Mouse (Mus musculus): ENCODE data around the gene Desi1. TPM values are rescaled to one million over a fixed set of nuclear protein-coding genes. Genes with fewer than 3 reads are reported as not detected.

Gene Desi1
- polyA plus RNA-seq, 1 experiment from 2014 or later = 40.3 TPM

GRCm38 (mm10) chr15:82052544-82052943 is 18.9 kb upstream of the Desi1 start:
- ATAC-seq (replicated peaks; ENCODE audit: low FRiP score) = no peak
- Histone ChIP-seq H3K9ac (ENCODE audit: low read length) (no peak overlapping the region), H3K9me3 (ENCODE audit: control insufficient read depth, low read length) (no peaks in the 10 kb centered on the region), H3K4me3 (ENCODE audit: low read depth, low read length) (no peak overlapping the region), H3K4me2 (ENCODE audit: low read depth, low read length, severe bottlenecking) (no peak overlapping the region), H3K4me1 (replicated peaks; ENCODE audit: control insufficient read depth, insufficient read depth, low read length) (no peaks in the 10 kb centered on the region), H3K36me3 (ENCODE audit: control insufficient read depth, insufficient read depth, low read length) (no peaks in the 10 kb centered on the region), H3K27ac (ENCODE audit: low read depth, low read length) (no peak overlapping the region), H3K27me3 (ENCODE audit: control insufficient read depth, insufficient read depth, low read length) (no peaks in the 10 kb centered on the region)
- WGBS = 74% methylated on average over 5 of the region's 5 CpGs
- no peak for DNase-seq (ENCODE audit: low spot score)

GRCm38 (mm10) chr15:82047080-82047883 is 13.6 kb upstream of the Desi1 start, which contains the start of gene Snu13:
Gene Snu13 (minus strand): TSS chr15:82047598.
- H3K27me3 ChIP-seq (ENCODE audit: control insufficient read depth, insufficient read depth, low read length) = no peaks in the 10 kb centered on the region
- H3K27ac ChIP-seq (ENCODE audit: low read depth, low read length) = peak within 1 kb of the TSS; percentile 37; the same call in 1 of the 2 replicates
- DNase-seq (ENCODE audit: low spot score) = peak; percentile 94
- no peaks in the 10 kb centered on the region for H3K9me3 ChIP-seq (ENCODE audit: control insufficient read depth, low read length)
- H3K4me2 ChIP-seq (ENCODE audit: low read depth, low read length, severe bottlenecking) = peak within 1 kb of the TSS; percentile 92
- peaks cover 6% of the 10 kb centered on the region; the same call in 1 of the 2 replicates for H3K4me1 ChIP-seq (replicated peaks; ENCODE audit: control insufficient read depth, insufficient read depth, low read length)
- no peaks in the 10 kb centered on the region for H3K36me3 ChIP-seq (ENCODE audit: control insufficient read depth, insufficient read depth, low read length)
- under 1% methylated on average over 74 of the region's 74 CpGs for WGBS
- H3K4me3 ChIP-seq (ENCODE audit: low read depth, low read length) = peak within 1 kb of the TSS; percentile 92
- peak within 1 kb of the TSS; percentile 93 for H3K9ac ChIP-seq (ENCODE audit: low read length)
- ATAC-seq (replicated peaks; ENCODE audit: low FRiP score) = peak; percentile 78

GRCm38 (mm10) chr15:82046246-82046891 is 12.7 kb upstream of the Desi1 start:
- WGBS = 4% methylated on average over 26 of the region's 26 CpGs
- no peak overlapping the region for H3K27ac ChIP-seq (ENCODE audit: low read depth, low read length)
- DNase-seq (ENCODE audit: low spot score) = no peak

GRCm38 (mm10) chr15:82044166-82044784 is 10.6 kb upstream of the Desi1 start:
- Histone ChIP-seq H3K27ac (ENCODE audit: low read depth, low read length) (no peak overlapping the region), H3K4me3 (ENCODE audit: low read depth, low read length) (no peak overlapping the region), H3K9me3 (ENCODE audit: control insufficient read depth, low read length) (no peaks in the 10 kb centered on the region), H3K4me1 (replicated peaks; ENCODE audit: control insufficient read depth, insufficient read depth, low read length) (peaks cover 6% of the 10 kb centered on the region; the same call in 1 of the 2 replicates), H3K9ac (ENCODE audit: low read length) (no peak overlapping the region), H3K4me2 (ENCODE audit: low read depth, low read length, severe bottlenecking) (no peak overlapping the region), H3K36me3 (ENCODE audit: control insufficient read depth, insufficient read depth, low read length) (peaks cover 2% of the 10 kb centered on the region; the same call in 1 of the 2 replicates), H3K27me3 (ENCODE audit: control insufficient read depth, insufficient read depth, low read length) (no peaks in the 10 kb centered on the region)
- 97% methylated on average over 7 of the region's 7 CpGs for WGBS
- DNase-seq (ENCODE audit: low spot score) (no peak), ATAC-seq (replicated peaks; ENCODE audit: low FRiP score) (no peak)

More at GRCm38 (mm10) chr15:82046246-82046891, 12.7 kb upstream of the Desi1 start:
- no peaks in the 10 kb centered on the region for H3K36me3 ChIP-seq (ENCODE audit: control insufficient read depth, insufficient read depth, low read length)
- H3K4me3 ChIP-seq (ENCODE audit: low read depth, low read length) = peak overlapping the region; percentile 92
- no peaks in the 10 kb centered on the region for H3K27me3 ChIP-seq (ENCODE audit: control insufficient read depth, insufficient read depth, low read length)
- H3K9me3 ChIP-seq (ENCODE audit: control insufficient read depth, low read length) = no peaks in the 10 kb centered on the region
- peak overlapping the region; percentile 92 for H3K4me2 ChIP-seq (ENCODE audit: low read depth, low read length, severe bottlenecking)
- peaks cover 6% of the 10 kb centered on the region; the same call in 1 of the 2 replicates for H3K4me1 ChIP-seq (replicated peaks; ENCODE audit: control insufficient read depth, insufficient read depth, low read length)
- peak overlapping the region; percentile 93 for H3K9ac ChIP-seq (ENCODE audit: low read length)
- ATAC-seq (replicated peaks; ENCODE audit: low FRiP score) = 0 out of 2 replicates have a peak, but pooled peaks have one; percentile 24

GRCm38 (mm10) chr15:82040650-82041049 is 7.0 kb upstream of the Desi1 start:
- Histone ChIP-seq H3K9ac (ENCODE audit: low read length) (no peak overlapping the region), H3K4me1 (replicated peaks; ENCODE audit: control insufficient read depth, insufficient read depth, low read length) (no peaks in the 10 kb centered on the region), H3K9me3 (ENCODE audit: control insufficient read depth, low read length) (no peaks in the 10 kb centered on the region), H3K27ac (ENCODE audit: low read depth, low read length) (no peak overlapping the region), H3K27me3 (ENCODE audit: control insufficient read depth, insufficient read depth, low read length) (no peaks in the 10 kb centered on the region), H3K36me3 (ENCODE audit: control insufficient read depth, insufficient read depth, low read length) (peaks cover 2% of the 10 kb centered on the region; the same call in 1 of the 2 replicates), H3K4me3 (ENCODE audit: low read depth, low read length) (no peak overlapping the region), H3K4me2 (ENCODE audit: low read depth, low read length, severe bottlenecking) (no peak overlapping the region)
- WGBS = 92% methylated on average over 1 of the region's 1 CpGs
- DNase-seq (ENCODE audit: low spot score) = peak; percentile 75
- ATAC-seq (replicated peaks; ENCODE audit: low FRiP score) = no peak

- 86% methylated on average over 12 of the region's 12 CpGs for WGBS
- H3K27me3 ChIP-seq (ENCODE audit: control insufficient read depth, insufficient read depth, low read length) = no peaks in the 10 kb centered on the region
- DNase-seq (ENCODE audit: low spot score) (no peak), ATAC-seq (replicated peaks; ENCODE audit: low FRiP score) (no peak)
- peaks cover 2% of the 10 kb centered on the region; the same call in 1 of the 2 replicates for H3K36me3 ChIP-seq (ENCODE audit: control insufficient read depth, insufficient read depth, low read length)
- no peak overlapping the region for H3K27ac ChIP-seq (ENCODE audit: low read depth, low read length)
- H3K4me2 ChIP-seq (ENCODE audit: low read depth, low read length, severe bottlenecking) = no peak overlapping the region
- no peak overlapping the region for H3K4me3 ChIP-seq (ENCODE audit: low read depth, low read length)
- no peak overlapping the region for H3K9ac ChIP-seq (ENCODE audit: low read length)
- no peaks in the 10 kb centered on the region for H3K4me1 ChIP-seq (replicated peaks; ENCODE audit: control insufficient read depth, insufficient read depth, low read length)
- no peaks in the 10 kb centered on the region for H3K9me3 ChIP-seq (ENCODE audit: control insufficient read depth, low read length)
Measured at GRCm38 (mm10) chr15:82035904-82036689, 2.4 kb upstream of the Desi1 start.

GRCm38 (mm10) chr15:82032386-82032785 is 1.3 kb downstream of the Desi1 start:
- ATAC-seq (replicated peaks; ENCODE audit: low FRiP score) (no peak), DNase-seq (ENCODE audit: low spot score) (no peak)
- Histone ChIP-seq H3K4me1 (replicated peaks; ENCODE audit: control insufficient read depth, insufficient read depth, low read length) (no peaks in the 10 kb centered on the region), H3K4me3 (ENCODE audit: low read depth, low read length) (no peak overlapping the region), H3K9me3 (ENCODE audit: control insufficient read depth, low read length) (no peaks in the 10 kb centered on the region), H3K36me3 (ENCODE audit: control insufficient read depth, insufficient read depth, low read length) (peaks cover 7% of the 10 kb centered on the region; the same call in 1 of the 2 replicates), H3K9ac (ENCODE audit: low read length) (no peak overlapping the region), H3K4me2 (ENCODE audit: low read depth, low read length, severe bottlenecking) (no peak overlapping the region), H3K27me3 (ENCODE audit: control insufficient read depth, insufficient read depth, low read length) (no peaks in the 10 kb centered on the region), H3K27ac (ENCODE audit: low read depth, low read length) (no peak overlapping the region)
- WGBS = 91% methylated on average over 7 of the region's 7 CpGs

- no peak overlapping the region for H3K4me2 ChIP-seq (ENCODE audit: low read depth, low read length, severe bottlenecking)
- H3K9me3 ChIP-seq (ENCODE audit: control insufficient read depth, low read length) = no peaks in the 10 kb centered on the region
- H3K4me3 ChIP-seq (ENCODE audit: low read depth, low read length) = no peak overlapping the region
- 92% methylated on average over 7 of the region's 7 CpGs for WGBS
- H3K27ac ChIP-seq (ENCODE audit: low read depth, low read length) = no peak overlapping the region
- no peak for DNase-seq (ENCODE audit: low spot score)
- H3K27me3 ChIP-seq (ENCODE audit: control insufficient read depth, insufficient read depth, low read length) = no peaks in the 10 kb centered on the region
- H3K36me3 ChIP-seq (ENCODE audit: control insufficient read depth, insufficient read depth, low read length) = peaks cover 17% of the 10 kb centered on the region
- H3K4me1 ChIP-seq (replicated peaks; ENCODE audit: control insufficient read depth, insufficient read depth, low read length) = no peaks in the 10 kb centered on the region
- no peak for ATAC-seq (replicated peaks; ENCODE audit: low FRiP score)
- H3K9ac ChIP-seq (ENCODE audit: low read length) = no peak overlapping the region
Measured at GRCm38 (mm10) chr15:82027726-82028125, 5.9 kb downstream of the Desi1 start.

All from forebrain, embryonic 11.5 days (tissue).